22 mouse cellular contexts compared by ENCODE assay signal in the genomic region with DNA sequence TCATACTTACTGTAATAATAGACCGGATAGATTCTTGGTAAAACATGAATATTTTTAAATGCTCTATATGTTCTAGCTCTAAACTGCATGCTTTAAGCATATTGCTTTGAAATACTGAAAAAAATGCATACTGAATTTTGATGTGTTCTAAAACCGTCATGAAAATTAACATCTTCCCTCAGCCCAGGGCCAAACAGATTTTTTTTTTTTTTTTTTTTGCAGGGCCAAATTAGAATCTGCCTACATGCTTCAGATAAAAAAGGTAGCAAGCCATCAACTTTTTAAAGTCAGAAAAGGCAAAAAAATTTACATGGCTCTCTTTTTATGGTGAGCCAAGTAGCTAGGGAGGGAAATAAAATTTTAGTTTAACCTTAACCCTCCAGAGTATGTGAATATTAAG.
DNase-seq lines count a peak whose midpoint lies in the region; ATAC-seq and TF ChIP-seq lines count a peak whose summit lies in the region.
"Had no signal": no experiment of that assay in that cellular context is flagged by ENCODE, and none has a peak within 500 bp of the region (broad histone marks: within the 10 kb centered on the region; RNA-seq: fewer than 3 reads in every experiment).

No protein-coding gene starts in this region.

- ATAC-seq in frontal cortex, adult (ENCODE audit: low TSS enrichment): peak; percentile 97
- ATAC-seq: activated CD4-positive, CD25-positive, alpha-beta regulatory T cell, adult 4 months; CD4-positive, CD25-positive, alpha-beta regulatory T cell, adult 4 months; Patski had no signal

- no peak for DNase-seq in frontal cortex, postnatal 36 days (ENCODE audit: low spot score in 2 of 2)
- DNase-seq in left cerebral cortex, adult 2 months (ENCODE audit: extremely low spot score in 1 of 2, low spot score in 2 of 2): no peak
- DNase-seq in left cerebral cortex, postnatal 14 days (ENCODE audit: low spot score in 2 of 2): no peak
- peak; percentile 50 for DNase-seq in brain, adult 2 months (ENCODE audit: low read depth, low spot score)
- DNase-seq in telencephalon, adult 2 months (ENCODE audit: low read depth, low spot score): peak; percentile 61
- DNase-seq in adrenal gland, postnatal 14 days: no peak
- no peak for DNase-seq in adrenal gland, adult 18-20 months (ENCODE audit: low spot score in 2 of 2)
- DNase-seq: adrenal gland, adult 2 months; adrenal gland, adult 8-10 months; adrenal gland, postnatal 10 days; adrenal gland, postnatal 25 days; adrenal gland, postnatal 36 days; B cell, adult 2 months; cerebellum, adult 11 months; cerebellum, adult 11-12 months; cerebellum, adult 18-20 months; cerebellum, adult 2 months; cerebellum, adult 8-10 months had no signal

- intact Hi-C loops in left cerebral cortex, adult 2 months (cut with DNase I): loop anchor here (5.0 kb wide), 2 partner anchors 315 to 690 kb away; no protein-coding TSS in a partner anchor
- intact Hi-C loops in left cerebral cortex, postnatal 14 days (cut with DNase I): no loop called here

- no peak for TF ChIP-seq CTCF in left cerebral cortex, adult 2 months (IDR thresholded peaks at IDR 0.05)

- H3K4me3 ChIP-seq in left cerebral cortex, adult 2 months: no peak overlapping the region

- H3K27ac ChIP-seq in left cerebral cortex, adult 2 months: peak overlapping the region; percentile 78; the same call in 1 of the 2 replicates

Comparison
In these comparisons a context has a peak if more than half of its experiments do, and no peak if none do; other contexts are left out.
1. DNase-seq: peak in brain, adult 2 months (single experiment) and telencephalon, adult 2 months (single experiment); none in frontal cortex, postnatal 36 days (0 of 2), left cerebral cortex, adult 2 months (0 of 2), left cerebral cortex, postnatal 14 days (0 of 2), adrenal gland, postnatal 14 days (single experiment) and adrenal gland, adult 18-20 months (0 of 2).